Mouse (Mus musculus): ENCODE measurements at regions not wholly inside any gene's neighbourhood (a gene's known extent, or its start where the extent isn't known, plus 50 kb on each side); places are given as distances from the start of the nearest gene placed in this dataset.

GRCm38 (mm10) chr12:26592125-26592524 lies 123.1 kb downstream of the Cmpk2 start:
- H3K4me1 ChIP-seq (ENCODE audit: control insufficient read depth, insufficient read depth, low read depth, low read length), result no peaks in the 10 kb centered on the region
- no peak overlapping the region for H3K9ac ChIP-seq (ENCODE audit: low read depth, low read length)
- H3K4me2 ChIP-seq (ENCODE audit: low read length), result no peak overlapping the region
- no peaks in the 10 kb centered on the region for H3K27me3 ChIP-seq (replicated peaks; ENCODE audit: control insufficient read depth, insufficient read depth, low read length)
- no peak overlapping the region for H3K4me3 ChIP-seq (ENCODE audit: low read length)
- H3K27ac ChIP-seq (ENCODE audit: low read depth, low read length), result no peak overlapping the region
- no peaks in the 10 kb centered on the region for H3K36me3 ChIP-seq (ENCODE audit: control insufficient read depth, insufficient read depth, low read length)
- no peaks in the 10 kb centered on the region; the same call in 1 of the 2 replicates for H3K9me3 ChIP-seq (ENCODE audit: control insufficient read depth, low read length)
- ATAC-seq, result no peak

- Histone ChIP-seq H3K4me1 (ENCODE audit: control insufficient read depth, insufficient read depth, low read depth, low read length) (no peaks in the 10 kb centered on the region), H3K4me3 (ENCODE audit: low read length) (no peak overlapping the region), H3K27me3 (replicated peaks; ENCODE audit: control insufficient read depth, insufficient read depth, low read length) (no peaks in the 10 kb centered on the region), H3K9ac (ENCODE audit: low read depth, low read length) (no peak overlapping the region), H3K9me3 (ENCODE audit: control insufficient read depth, low read length) (no peaks in the 10 kb centered on the region; the same call in 1 of the 2 replicates), H3K27ac (ENCODE audit: low read depth, low read length) (no peak overlapping the region), H3K4me2 (ENCODE audit: low read length) (no peak overlapping the region), H3K36me3 (ENCODE audit: control insufficient read depth, insufficient read depth, low read length) (no peaks in the 10 kb centered on the region)
- ATAC-seq, result no peak
These were observed 120.1 kb downstream of the Cmpk2 start for GRCm38 (mm10) chr12:26589091-26589490.

GRCm38 (mm10) chr12:26577438-26577837 lies 108.4 kb downstream of the Cmpk2 start:
- H3K4me2 ChIP-seq (ENCODE audit: low read length), result no peak overlapping the region
- H3K27ac ChIP-seq (ENCODE audit: low read depth, low read length), result no peak overlapping the region
- H3K4me1 ChIP-seq (ENCODE audit: control insufficient read depth, insufficient read depth, low read depth, low read length), result no peaks in the 10 kb centered on the region
- H3K27me3 ChIP-seq (replicated peaks; ENCODE audit: control insufficient read depth, insufficient read depth, low read length), result no peaks in the 10 kb centered on the region
- 91% methylated on average over 6 of the region's 6 CpGs for WGBS
- H3K9ac ChIP-seq (ENCODE audit: low read depth, low read length), result no peak overlapping the region
- H3K36me3 ChIP-seq (ENCODE audit: control insufficient read depth, insufficient read depth, low read length), result no peaks in the 10 kb centered on the region
- H3K4me3 ChIP-seq (ENCODE audit: low read length), result no peak overlapping the region
- ATAC-seq, result no peak
- no peaks in the 10 kb centered on the region for H3K9me3 ChIP-seq (ENCODE audit: control insufficient read depth, low read length)

- H3K9me3 ChIP-seq (ENCODE audit: control insufficient read depth, low read length), result no peaks in the 10 kb centered on the region
- no peaks in the 10 kb centered on the region for H3K4me1 ChIP-seq (ENCODE audit: control insufficient read depth, insufficient read depth, low read depth, low read length)
- no peak overlapping the region for H3K27ac ChIP-seq (ENCODE audit: low read depth, low read length)
- no peak for ATAC-seq
- WGBS, result 84% methylated on average over 7 of the region's 7 CpGs
- no peak overlapping the region for H3K4me3 ChIP-seq (ENCODE audit: low read length)
- no peaks in the 10 kb centered on the region for H3K27me3 ChIP-seq (replicated peaks; ENCODE audit: control insufficient read depth, insufficient read depth, low read length)
- H3K9ac ChIP-seq (ENCODE audit: low read depth, low read length), result no peak overlapping the region
- H3K36me3 ChIP-seq (ENCODE audit: control insufficient read depth, insufficient read depth, low read length), result no peaks in the 10 kb centered on the region
- H3K4me2 ChIP-seq (ENCODE audit: low read length), result no peak overlapping the region
These were observed 102.6 kb downstream of the Cmpk2 start for GRCm38 (mm10) chr12:26571602-26572001.

- ATAC-seq, result no peak
- H3K27me3 ChIP-seq (replicated peaks; ENCODE audit: control insufficient read depth, insufficient read depth, low read length), result no peaks in the 10 kb centered on the region
These were observed 98.4 kb downstream of the Cmpk2 start for GRCm38 (mm10) chr12:26567435-26567834.

GRCm38 (mm10) chr12:26562858-26563257 lies 93.9 kb downstream of the Cmpk2 start:
- no peaks in the 10 kb centered on the region for H3K27me3 ChIP-seq (replicated peaks; ENCODE audit: control insufficient read depth, insufficient read depth, low read length)
- H3K4me2 ChIP-seq (ENCODE audit: low read length), result no peak overlapping the region
- H3K9ac ChIP-seq (ENCODE audit: low read depth, low read length), result no peak overlapping the region
- H3K4me1 ChIP-seq (ENCODE audit: control insufficient read depth, insufficient read depth, low read depth, low read length), result no peaks in the 10 kb centered on the region
- 81% methylated on average over 6 of the region's 6 CpGs for WGBS
- H3K4me3 ChIP-seq (ENCODE audit: low read length), result no peak overlapping the region
- no peak overlapping the region for H3K27ac ChIP-seq (ENCODE audit: low read depth, low read length)
- no peak for ATAC-seq
- no peaks in the 10 kb centered on the region for H3K9me3 ChIP-seq (ENCODE audit: control insufficient read depth, low read length)
- no peaks in the 10 kb centered on the region for H3K36me3 ChIP-seq (ENCODE audit: control insufficient read depth, insufficient read depth, low read length)

More at GRCm38 (mm10) chr12:26567435-26567834, 98.4 kb downstream of the Cmpk2 start:
- H3K4me1 ChIP-seq (ENCODE audit: control insufficient read depth, insufficient read depth, low read depth, low read length), result no peaks in the 10 kb centered on the region
- H3K4me3 ChIP-seq (ENCODE audit: low read length), result no peak overlapping the region
- H3K27ac ChIP-seq (ENCODE audit: low read depth, low read length), result no peak overlapping the region
- WGBS, result 93% methylated on average over 4 of the region's 4 CpGs
- H3K9me3 ChIP-seq (ENCODE audit: control insufficient read depth, low read length), result no peaks in the 10 kb centered on the region
- H3K4me2 ChIP-seq (ENCODE audit: low read length), result no peak overlapping the region
- no peaks in the 10 kb centered on the region for H3K36me3 ChIP-seq (ENCODE audit: control insufficient read depth, insufficient read depth, low read length)
- H3K9ac ChIP-seq (ENCODE audit: low read depth, low read length), result no peak overlapping the region

- H3K9me3 ChIP-seq (ENCODE audit: control insufficient read depth, low read length), result no peaks in the 10 kb centered on the region
- H3K36me3 ChIP-seq (ENCODE audit: control insufficient read depth, insufficient read depth, low read length), result no peaks in the 10 kb centered on the region
- no peak overlapping the region for H3K9ac ChIP-seq (ENCODE audit: low read depth, low read length)
- H3K4me2 ChIP-seq (ENCODE audit: low read length), result no peak overlapping the region
- H3K27me3 ChIP-seq (replicated peaks; ENCODE audit: control insufficient read depth, insufficient read depth, low read length), result no peaks in the 10 kb centered on the region
- ATAC-seq, result no peak
- 77% methylated on average over 3 of the region's 3 CpGs for WGBS
- no peak overlapping the region for H3K27ac ChIP-seq (ENCODE audit: low read depth, low read length)
- no peak overlapping the region for H3K4me3 ChIP-seq (ENCODE audit: low read length)
- H3K4me1 ChIP-seq (ENCODE audit: control insufficient read depth, insufficient read depth, low read depth, low read length), result peaks cover 8% of the 10 kb centered on the region; the same call in 1 of the 2 replicates
These were observed 90.6 kb downstream of the Cmpk2 start for GRCm38 (mm10) chr12:26559560-26559959.

- H3K9me3 ChIP-seq (ENCODE audit: control insufficient read depth, low read length), result no peaks in the 10 kb centered on the region
- no peak overlapping the region for H3K4me3 ChIP-seq (ENCODE audit: low read length)
- 4% methylated on average over 4 of the region's 4 CpGs for WGBS
- ATAC-seq, result no peak
- H3K4me1 ChIP-seq (ENCODE audit: control insufficient read depth, insufficient read depth, low read depth, low read length), result peaks cover 8% of the 10 kb centered on the region; the same call in 1 of the 2 replicates
- no peak overlapping the region for H3K9ac ChIP-seq (ENCODE audit: low read depth, low read length)
- H3K27ac ChIP-seq (ENCODE audit: low read depth, low read length), result no peak overlapping the region
- H3K4me2 ChIP-seq (ENCODE audit: low read length), result no peak overlapping the region
- H3K36me3 ChIP-seq (ENCODE audit: control insufficient read depth, insufficient read depth, low read length), result no peaks in the 10 kb centered on the region
- no peaks in the 10 kb centered on the region for H3K27me3 ChIP-seq (replicated peaks; ENCODE audit: control insufficient read depth, insufficient read depth, low read length)
These were observed 88.4 kb downstream of the Cmpk2 start for GRCm38 (mm10) chr12:26557411-26557810.

GRCm38 (mm10) chr12:26551168-26551926 lies 82.3 kb downstream of the Cmpk2 start:
- no peak for ATAC-seq
- WGBS, result 39% methylated on average over 10 of the region's 10 CpGs
- H3K27me3 ChIP-seq (replicated peaks; ENCODE audit: control insufficient read depth, insufficient read depth, low read length), result no peaks in the 10 kb centered on the region

More at GRCm38 (mm10) chr12:26551168-26551926, 82.3 kb downstream of the Cmpk2 start:
- H3K36me3 ChIP-seq (ENCODE audit: control insufficient read depth, insufficient read depth, low read length), result no peaks in the 10 kb centered on the region
- H3K9ac ChIP-seq (ENCODE audit: low read depth, low read length), result no peak overlapping the region
- H3K4me2 ChIP-seq (ENCODE audit: low read length), result no peak overlapping the region
- H3K27ac ChIP-seq (ENCODE audit: low read depth, low read length), result no peak overlapping the region
- H3K4me3 ChIP-seq (ENCODE audit: low read length), result no peak overlapping the region
- H3K4me1 ChIP-seq (ENCODE audit: control insufficient read depth, insufficient read depth, low read depth, low read length), result peaks cover 3% of the 10 kb centered on the region; the same call in 1 of the 2 replicates
- H3K9me3 ChIP-seq (ENCODE audit: control insufficient read depth, low read length), result no peaks in the 10 kb centered on the region

Data from hindbrain, embryonic 16.5 days (tissue).